Mouse (Mus musculus) thymus, postnatal 4 days (tissue): ENCODE results near the gene Rab27a.
"Not testable (repeated sequence)": the region's sequence is repeated elsewhere in the genome, so short reads cannot be mapped to it uniquely, and the experiment has no call there.

Experiments used
- DNase-seq: peaks from one replicate; pipeline ENCODE4 v3.0.0; 2021

Gene Rab27a

GRCm38 (mm10) chr9:73094580-73094979 is 49.9 kb downstream of the Rab27a start:
- DNase-seq: no peak

- no peak for DNase-seq
These were observed 53.2 kb downstream of the Rab27a start for GRCm38 (mm10) chr9:73097898-73098297.

- no peak for DNase-seq
These were observed 56.9 kb downstream of the Rab27a start, which contains the start of gene Khdc3 for GRCm38 (mm10) chr9:73101536-73101935. TSS of gene Khdc3 (plus strand) at chr9:73101836.

GRCm38 (mm10) chr9:73102181-73102580 is 57.5 kb downstream of the Rab27a start, which contains the start of gene Gm20509:
TSS of gene Gm20509 (plus strand) at chr9:73102470.
- no peak for DNase-seq

- DNase-seq: peak; percentile 58
These were observed 58.7 kb downstream of the Rab27a start for GRCm38 (mm10) chr9:73103159-73103879.

- DNase-seq: no peak
These were observed 59.2 kb downstream of the Rab27a start for GRCm38 (mm10) chr9:73103880-73104198.

- DNase-seq: no peak
These were observed 60.5 kb downstream of the Rab27a start for GRCm38 (mm10) chr9:73105141-73105540.

GRCm38 (mm10) chr9:73105771-73106170 is 61.1 kb downstream of the Rab27a start:
- no peak for DNase-seq

- peak; percentile 77 for DNase-seq
These were observed 68.6 kb downstream of the Rab27a start, which contains the start of gene Rsl24d1 for GRCm38 (mm10) chr9:73112919-73113906. TSS of gene Rsl24d1 (plus strand) at chr9:73113426.

GRCm38 (mm10) chr9:73116704-73117103 is 72.0 kb downstream of the Rab27a start:
- not testable (repeated sequence) for DNase-seq

GRCm38 (mm10) chr9:73118012-73118411 is 73.4 kb downstream of the Rab27a start:
- no peak for DNase-seq

GRCm38 (mm10) chr9:73121735-73122134 is 77.1 kb downstream of the Rab27a start:
- peak; percentile 62 for DNase-seq

GRCm38 (mm10) chr9:73125043-73125570 is 80.5 kb downstream of the Rab27a start:
- no peak for DNase-seq

GRCm38 (mm10) chr9:73127457-73127856 is 82.8 kb downstream of the Rab27a start:
- DNase-seq: no peak

- DNase-seq: no peak
These were observed 85.2 kb downstream of the Rab27a start for GRCm38 (mm10) chr9:73129875-73130274.

GRCm38 (mm10) chr9:73130529-73130928 is 85.9 kb downstream of the Rab27a start:
- DNase-seq: no peak

- no peak for DNase-seq
These were observed 92.8 kb downstream of the Rab27a start for GRCm38 (mm10) chr9:73137341-73137886.
